Comparison of ENCODE assay signal across 23 mouse cellular contexts in genomic region chr15:5127487-5127886, GRCm38 (mm10). TPM values are rescaled to one million over a fixed set of nuclear protein-coding genes. Genes with fewer than 3 reads are reported as not detected.
DNase-seq lines count a peak whose midpoint lies in the region; ATAC-seq and TF ChIP-seq lines count a peak whose summit lies in the region.
"Had no signal": no experiment of that assay in that cellular context is flagged by ENCODE, and none has a peak within 500 bp of the region (broad histone marks: within the 10 kb centered on the region; RNA-seq: fewer than 3 reads in every experiment).

No protein-coding gene starts in this region.

- no peak for TF ChIP-seq POLR2A in MEL (IDR thresholded peaks at IDR 0.05; ENCODE audit: control insufficient read depth in 1 of 2, insufficient read depth in 1 of 2, low read depth in 1 of 2, low read length in 2 of 2, poor library complexity in 1 of 2)

- no peak for TF ChIP-seq CTCF in MEL (IDR thresholded peaks at IDR 0.05 in 2 of 3, conservative IDR thresholded peaks at IDR 0.05 in 1 of 3; ENCODE audit: control insufficient read depth in 1 of 3, insufficient read depth in 1 of 3, low read depth in 2 of 3, low read length in 3 of 3, poor library complexity in 1 of 3, severe bottlenecking in 1 of 3)
- no peak for TF ChIP-seq CTCF in stomach, postnatal 0 days (IDR thresholded peaks at IDR 0.05; ENCODE audit: low read depth)

- H3K79me2 ChIP-seq in MEL (ENCODE audit: control insufficient read depth, insufficient read depth, low read length, poor library complexity) = no peaks in the 10 kb centered on the region

- intact Hi-C loops in left cerebral cortex, postnatal 4 days (cut with DNase I) = no loop called here

- ATAC-seq in liver, embryonic 16.5 days (ENCODE audit: low read depth) = no peak
- ATAC-seq in stomach, postnatal 0 days (ENCODE audit: low FRiP score, low TSS enrichment) = peak; percentile 68; the same call in 1 of the 2 replicates
- ATAC-seq in midbrain, embryonic 16.5 days = no peak
- ATAC-seq: CD4-positive, CD25-positive, alpha-beta regulatory T cell, adult 4 months; forebrain, embryonic 14.5 days; hindbrain, postnatal 0 days had no signal

- no peaks in the 10 kb centered on the region for H3K27me3 ChIP-seq in MEL (ENCODE audit: control insufficient read depth in 1 of 2, insufficient read depth in 2 of 2, low read length in 2 of 2)
- no peaks in the 10 kb centered on the region for H3K27me3 ChIP-seq in liver, embryonic 16.5 days (ENCODE audit: control insufficient read depth, insufficient read depth, low read depth, low read length)
- H3K27me3 ChIP-seq in stomach, postnatal 0 days (ENCODE audit: control insufficient read depth, insufficient read depth, low read length) = no peaks in the 10 kb centered on the region
- no peaks in the 10 kb centered on the region for H3K27me3 ChIP-seq in midbrain, embryonic 16.5 days (ENCODE audit: control insufficient read depth, insufficient read depth, low read depth, low read length)
- H3K27me3 ChIP-seq: hindbrain, embryonic 13.5 days had no signal

- WGBS in liver, embryonic 16.5 days (ENCODE audit: insufficient replicate concordance) = 63% methylated on average over 2 of the region's 2 CpGs
- WGBS in stomach, postnatal 0 days = 68% methylated on average over 2 of the region's 2 CpGs
- 91% methylated on average over 2 of the region's 2 CpGs for whole genome bisulfite sequencing in midbrain, embryonic 16.5 days

- no peak overlapping the region for H3K4me2 ChIP-seq in liver, embryonic 16.5 days (ENCODE audit: low read depth, low read length)
- H3K4me2 ChIP-seq in stomach, postnatal 0 days (replicated peaks; ENCODE audit: low read depth) = no peak overlapping the region
- H3K4me2 ChIP-seq in midbrain, embryonic 16.5 days (ENCODE audit: low read length) = no peak overlapping the region
- H3K4me2 ChIP-seq: hindbrain, embryonic 13.5 days had no signal

- peaks cover 16 to 32% of the 10 kb centered on the region in 2 experiments for H3K4me1 ChIP-seq in MEL (ENCODE audit: control insufficient read depth in 1 of 2, insufficient read depth in 2 of 2, low read length in 2 of 2)
- H3K4me1 ChIP-seq in liver, embryonic 16.5 days (ENCODE audit: control insufficient read depth, low read depth, low read length) = peaks cover 25% of the 10 kb centered on the region
- no peaks in the 10 kb centered on the region for H3K4me1 ChIP-seq in stomach, postnatal 0 days (replicated peaks; ENCODE audit: control insufficient read depth, insufficient read depth)
- no peaks in the 10 kb centered on the region for H3K4me1 ChIP-seq in midbrain, embryonic 16.5 days (ENCODE audit: control insufficient read depth, insufficient read depth, low read length)
- H3K4me1 ChIP-seq: embryonic facial prominence, embryonic 10.5 days; forebrain, embryonic 10.5 days; heart, embryonic 10.5 days; hindbrain, embryonic 13.5 days had no signal

- H3K9ac ChIP-seq in MEL (ENCODE audit: control insufficient read depth, low read depth, low read length, poor library complexity, severe bottlenecking) = no peak overlapping the region; the same call in 1 of the 2 replicates
- no peak overlapping the region for H3K9ac ChIP-seq in liver, embryonic 16.5 days (ENCODE audit: low read depth, low read length)
- H3K9ac ChIP-seq in stomach, postnatal 0 days (ENCODE audit: low read length) = no peak overlapping the region
- H3K9ac ChIP-seq in midbrain, embryonic 16.5 days (ENCODE audit: low read depth, low read length) = no peak overlapping the region
- H3K9ac ChIP-seq: hindbrain, embryonic 13.5 days had no signal

- TF ChIP-seq RAD21 in MEL (IDR thresholded peaks at IDR 0.05; ENCODE audit: low read depth, low read length) = no peak

- no peaks in the 10 kb centered on the region for H3K9me3 ChIP-seq in MEL (replicated peaks; ENCODE audit: insufficient read depth, low read length)
- H3K9me3 ChIP-seq in liver, embryonic 16.5 days (replicated peaks; ENCODE audit: control insufficient read depth, low read length) = no peaks in the 10 kb centered on the region
- no peaks in the 10 kb centered on the region for H3K9me3 ChIP-seq in stomach, postnatal 0 days (ENCODE audit: control insufficient read depth, low read length)
- no peaks in the 10 kb centered on the region for H3K9me3 ChIP-seq in midbrain, embryonic 16.5 days (replicated peaks; ENCODE audit: control insufficient read depth, low read length, poor library complexity, severe bottlenecking)
- H3K9me3 ChIP-seq: embryonic facial prominence, embryonic 10.5 days; forebrain, embryonic 10.5 days; heart, embryonic 10.5 days; hindbrain, embryonic 13.5 days had no signal

- H3K36me3 ChIP-seq in MEL (ENCODE audit: control insufficient read depth in 1 of 2, insufficient read depth in 2 of 2, low read length in 2 of 2) = peaks cover 0 to 50% of the 10 kb centered on the region in 2 experiments
- peaks cover 15% of the 10 kb centered on the region for H3K36me3 ChIP-seq in liver, embryonic 16.5 days (ENCODE audit: control insufficient read depth, insufficient read depth)
- no peaks in the 10 kb centered on the region; the same call in 1 of the 2 replicates for H3K36me3 ChIP-seq in stomach, postnatal 0 days (ENCODE audit: control insufficient read depth, insufficient read depth, low read length)
- 0 out of 2 replicates have a peak, but pooled peaks cover 3% of the 10 kb centered on the region for H3K36me3 ChIP-seq in midbrain, embryonic 16.5 days (ENCODE audit: control insufficient read depth, insufficient read depth, low read length)

- no peak overlapping the region for H3K4me3 ChIP-seq in MEL (ENCODE audit: control insufficient read depth in 1 of 2, insufficient read depth in 1 of 2, low read depth in 2 of 2, low read length in 2 of 2)
- H3K4me3 ChIP-seq in liver, embryonic 16.5 days (ENCODE audit: low read depth, low read length) = no peak overlapping the region
- no peak overlapping the region for H3K4me3 ChIP-seq in stomach, postnatal 0 days (ENCODE audit: low read depth, low read length)
- no peak overlapping the region for H3K4me3 ChIP-seq in midbrain, embryonic 16.5 days (ENCODE audit: low read depth, low read length)
- H3K4me3 ChIP-seq: embryonic facial prominence, embryonic 10.5 days; erythroblast, embryonic 14.5 days; forebrain, embryonic 10.5 days; gastrocnemius, adult 2 months; heart, embryonic 10.5 days; hindbrain, embryonic 13.5 days had no signal

- no peak for TF ChIP-seq EP300 in MEL (IDR thresholded peaks at IDR 0.05; ENCODE audit: low read depth in 1 of 2, low read length in 2 of 2)
- no peak for TF ChIP-seq EP300 in stomach, postnatal 0 days (optimal IDR thresholded peaks at IDR 0.05)

- H3K27ac ChIP-seq in MEL (ENCODE audit: control insufficient read depth, low read depth, low read length) = peak overlapping the region; percentile 81
- H3K27ac ChIP-seq in liver, embryonic 16.5 days (ENCODE audit: low read length) = 0 out of 2 replicates have a peak overlapping the region, but pooled peaks have one; percentile 10
- H3K27ac ChIP-seq in stomach, postnatal 0 days (replicated peaks) = no peak overlapping the region
- H3K27ac ChIP-seq in midbrain, embryonic 16.5 days (ENCODE audit: low read length) = no peak overlapping the region
- H3K27ac ChIP-seq: embryonic facial prominence, embryonic 10.5 days; forebrain, embryonic 10.5 days; gastrocnemius, adult 2 months; heart, embryonic 10.5 days; hindbrain, embryonic 13.5 days; hindbrain, postnatal 0 days had no signal

- peak; percentile 65 for DNase-seq in 416B (ENCODE audit: low read depth)
- DNase-seq in MEL (ENCODE audit: low read depth, low spot score) = no peak
- no peak for DNase-seq in stomach, postnatal 0 days (ENCODE audit: low spot score)
- no peak for DNase-seq in left cerebral cortex, postnatal 4 days
- DNase-seq: adrenal gland, postnatal 14 days; B cell, adult 2 months; cerebellum, adult 18-20 months; cerebellum, adult 9-11 months; cerebellum, postnatal 36 days; gastrocnemius, adult 2 months; gastrocnemius, postnatal 36 days; heart, adult 18-20 months; heart, postnatal 14 days had no signal

RNA-seq across cellular contexts. Expression of gene Rpl37, which starts 11.0 kb away (rescaled TPM):
- total RNA-seq in MEL (2012; rRNA removed) = 1,625 and 1,669 TPM in 2 replicates
- 1,000 to 10,000 TPM in 1 of 2 experiments, 100 to 1,000 TPM in 1; 923 to 1,012 TPM for polyA plus RNA-seq in MEL (2012; ENCODE audit: insufficient read depth in 1 of 2, insufficient read length in 2 of 2, low read depth in 1 of 2, low replicate concordance in 2 of 2, missing spikeins in 1 of 2)
- polyA plus RNA-seq in liver, embryonic 16.5 days (2015; fragmentation: Nextera tagmentation; extraction: Ambion mirVana) = 249 and 306 TPM in 2 replicates
- polyA plus RNA-seq in stomach, postnatal 0 days (2015; fragmentation: Nextera tagmentation; extraction: Ambion mirVana) = 661 and 725 TPM in 2 replicates
- polyA plus RNA-seq in midbrain, embryonic 16.5 days (2015; fragmentation: Nextera tagmentation; extraction: Ambion mirVana) = 257 and 300 TPM in 2 replicates
- 100 to 1,000 TPM; 301 to 319 TPM for total RNA-seq in left cerebral cortex, postnatal 4 days (2021)

RNA-seq across cellular contexts. Expression of gene Prkaa1, which starts 16.2 kb away (rescaled TPM):
- 18.3 and 20.0 TPM in 2 replicates for total RNA-seq in MEL (2012; rRNA removed)
- 10 to 100 TPM in 1 of 2 experiments, not detected in 1; 23.0 TPM for polyA plus RNA-seq in MEL (2012; ENCODE audit: insufficient read depth in 1 of 2, insufficient read length in 2 of 2, low read depth in 1 of 2, low replicate concordance in 2 of 2, missing spikeins in 1 of 2)
- 11.8 and 12.3 TPM in 2 replicates for polyA plus RNA-seq in liver, embryonic 16.5 days (2015; fragmentation: Nextera tagmentation; extraction: Ambion mirVana)
- 13.7 and 13.9 TPM in 2 replicates for polyA plus RNA-seq in stomach, postnatal 0 days (2015; fragmentation: Nextera tagmentation; extraction: Ambion mirVana)
- 12.9 and 15.0 TPM in 2 replicates for polyA plus RNA-seq in midbrain, embryonic 16.5 days (2015; fragmentation: Nextera tagmentation; extraction: Ambion mirVana)
- 10 to 100 TPM; 20.1 to 20.3 TPM for total RNA-seq in left cerebral cortex, postnatal 4 days (2021)

RNA-seq across cellular contexts. Expression of gene Card6, which starts 19.1 kb away (rescaled TPM):
- total RNA-seq in MEL (2012; rRNA removed) = 0.08 and 0.26 TPM in 2 replicates
- under 1 TPM in 1 of 2 experiments, not detected in 1; 0.13 TPM for polyA plus RNA-seq in MEL (2012; ENCODE audit: insufficient read depth in 1 of 2, insufficient read length in 2 of 2, low read depth in 1 of 2, low replicate concordance in 2 of 2, missing spikeins in 1 of 2)
- 1.5 and 1.7 TPM in 2 replicates for polyA plus RNA-seq in liver, embryonic 16.5 days (2015; fragmentation: Nextera tagmentation; extraction: Ambion mirVana)
- polyA plus RNA-seq in stomach, postnatal 0 days (2015; fragmentation: Nextera tagmentation; extraction: Ambion mirVana) = 1.4 and 1.8 TPM in 2 replicates
- 0.50 and 0.65 TPM in 2 replicates for polyA plus RNA-seq in midbrain, embryonic 16.5 days (2015; fragmentation: Nextera tagmentation; extraction: Ambion mirVana)
- total RNA-seq in left cerebral cortex, postnatal 4 days (2021) = 1 to 10 TPM in 1 of 2 experiments, under 1 TPM in 1; 0.88 to 1.7 TPM

RNA-seq across cellular contexts. Expression of gene Ttc33, which starts 57.8 kb away (rescaled TPM):
- 21.0 and 22.0 TPM in 2 replicates for total RNA-seq in MEL (2012; rRNA removed)
- polyA plus RNA-seq in MEL (2012; ENCODE audit: insufficient read depth in 1 of 2, insufficient read length in 2 of 2, low read depth in 1 of 2, low replicate concordance in 2 of 2, missing spikeins in 1 of 2) = 10 to 100 TPM in 1 of 2 experiments, not detected in 1; 26.2 TPM
- polyA plus RNA-seq in liver, embryonic 16.5 days (2015; fragmentation: Nextera tagmentation; extraction: Ambion mirVana) = 14.1 and 16.1 TPM in 2 replicates
- polyA plus RNA-seq in stomach, postnatal 0 days (2015; fragmentation: Nextera tagmentation; extraction: Ambion mirVana) = 26.7 and 27.3 TPM in 2 replicates
- 58.0 and 63.2 TPM in 2 replicates for polyA plus RNA-seq in midbrain, embryonic 16.5 days (2015; fragmentation: Nextera tagmentation; extraction: Ambion mirVana)
- total RNA-seq in left cerebral cortex, postnatal 4 days (2021) = 10 to 100 TPM; 38.9 to 39.9 TPM

Comparison
In these comparisons a context has a peak if more than half of its experiments do, and no peak if none do; other contexts are left out.
1. H3K27ac ChIP-seq: peak in MEL (single experiment) and liver, embryonic 16.5 days (single experiment); none in stomach, postnatal 0 days (single experiment) and midbrain, embryonic 16.5 days (single experiment).